Mouse (Mus musculus) thymus, adult 18-20 months (tissue): ENCODE data around the gene Platr25.
"Not testable (repeated sequence)": the region's sequence is repeated elsewhere in the genome, so short reads cannot be mapped to it uniquely, and the experiment has no call there.

Source experiments
- DNase-seq, 2 experiments: peaks; one replicate each; pipeline ENCODE4 v3.0.0; 2022; ENCODE audit warnings: mixed read lengths in 2 of 2

The Platr25 gene

GRCm38 (mm10) chr13:62760432-62761415 lies at the start of gene Platr25:
Platr25 (minus strand) TSS chr13:62760709.
- DNase-seq = peak; percentile 41 to 68

GRCm38 (mm10) chr13:62807981-62808380 lies 47.5 kb upstream of the Platr25 start:
- DNase-seq = not testable (repeated sequence)

- DNase-seq = not testable (repeated sequence)
These were observed 25.6 kb upstream of the Platr25 start for GRCm38 (mm10) chr13:62786135-62786493.

- DNase-seq = peak; percentile 9 to 35
These were observed 25.0 kb upstream of the Platr25 start, which contains the start of gene Gm5141 for GRCm38 (mm10) chr13:62785199-62786134. Gm5141 (minus strand) TSS chr13:62785808.

- not testable (repeated sequence) for DNase-seq
These were observed 3.3 kb upstream of the Platr25 start for GRCm38 (mm10) chr13:62763806-62764205.

- no peak for DNase-seq
These were observed 27.2 kb downstream of the Platr25 start for GRCm38 (mm10) chr13:62733322-62733721.

- DNase-seq = not testable (repeated sequence)
These were observed 47.9 kb downstream of the Platr25 start for GRCm38 (mm10) chr13:62712611-62713010.

GRCm38 (mm10) chr13:62685287-62685648 lies 75.2 kb downstream of the Platr25 start:
- DNase-seq = not testable (repeated sequence)

GRCm38 (mm10) chr13:62684608-62685286 lies 75.8 kb downstream of the Platr25 start:
- peak; percentile 7 to 25 for DNase-seq

GRCm38 (mm10) chr13:62653369-62653743 lies 107.2 kb downstream of the Platr25 start:
- DNase-seq = no peak

- DNase-seq = peak; percentile 22 to 62
These were observed 107.7 kb downstream of the Platr25 start for GRCm38 (mm10) chr13:62652681-62653368.

- not testable (repeated sequence) for DNase-seq
These were observed 133.4 kb downstream of the Platr25 start for GRCm38 (mm10) chr13:62627071-62627470.

GRCm38 (mm10) chr13:62624277-62624665 lies 136.2 kb downstream of the Platr25 start:
- DNase-seq = not testable (repeated sequence)

- peak; percentile 67 to 83 for DNase-seq
These were observed 136.8 kb downstream of the Platr25 start, which contains the start of gene 6720489N17Rik for GRCm38 (mm10) chr13:62623577-62624276. 6720489N17Rik (minus strand) TSS chr13:62624182.
